Comparison of ENCODE assay signal across 7 mouse cellular contexts in the genomic region with DNA sequence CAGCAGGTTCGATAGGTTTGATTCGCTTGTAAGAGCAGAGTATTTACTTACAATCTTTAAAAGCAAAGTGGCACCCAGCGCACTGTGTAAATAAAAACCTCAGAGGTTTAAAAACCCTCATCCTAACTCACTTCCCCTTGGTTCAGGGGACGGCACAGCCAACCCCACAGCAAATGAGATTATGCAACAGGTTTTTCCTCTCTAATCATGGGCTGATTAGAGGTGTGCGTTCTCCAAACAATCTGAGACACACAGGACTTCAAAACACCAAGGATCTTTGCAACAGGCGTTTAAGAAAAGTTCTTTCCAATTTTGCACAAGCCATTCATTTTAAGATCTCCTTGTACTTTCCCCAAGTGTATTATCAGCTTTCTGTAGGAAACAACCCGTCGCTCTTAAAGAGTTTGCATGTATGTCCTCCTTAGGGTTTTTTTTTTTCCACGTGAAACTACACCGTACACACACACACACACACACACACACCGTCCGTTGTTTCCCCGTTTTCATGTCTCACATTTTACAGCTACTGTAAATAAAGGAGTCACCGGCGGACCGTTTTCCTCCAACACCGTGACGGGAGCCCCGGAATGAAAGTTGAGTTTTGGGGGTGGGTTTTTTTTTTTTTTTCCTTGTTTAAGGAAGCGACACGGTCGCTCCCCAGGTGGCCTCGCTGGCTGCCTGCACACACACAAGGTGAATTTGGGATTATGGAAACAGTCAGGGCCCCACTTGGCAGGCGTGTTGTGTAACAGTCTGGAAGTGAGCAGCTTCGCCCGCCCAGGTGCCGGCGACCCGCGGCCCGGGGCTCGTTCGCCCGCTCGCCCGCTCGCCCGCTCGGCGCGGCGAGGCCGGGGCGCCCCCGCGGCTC. TPM values are rescaled to one million over a fixed set of nuclear protein-coding genes. Genes with fewer than 3 reads are reported as not detected.
DNase-seq lines count a peak whose midpoint lies in the region; ATAC-seq and TF ChIP-seq lines count a peak whose summit lies in the region.

No protein-coding gene starts in this region.

- peak overlapping the region; percentile 64 for H3K4me2 ChIP-seq in embryonic facial prominence, embryonic 12.5 days (replicated peaks)
- peak overlapping the region; percentile 86 for H3K4me2 ChIP-seq in heart, embryonic 14.5 days (ENCODE audit: low read length)
- peak overlapping the region; percentile 68 for H3K4me2 ChIP-seq in kidney, embryonic 15.5 days
- peak overlapping the region; percentile 71 for H3K4me2 ChIP-seq in lung, postnatal 0 days (replicated peaks; ENCODE audit: low read depth, low read length)

- no peak for TF ChIP-seq CTCF in lung, postnatal 0 days (IDR thresholded peaks at IDR 0.05)

- WGBS in embryonic facial prominence, embryonic 12.5 days, result under 1% methylated on average over 44 of the region's 46 CpGs
- WGBS in heart, embryonic 14.5 days, result under 1% methylated on average over 36 of the region's 46 CpGs
- under 1% methylated on average over 45 of the region's 46 CpGs for WGBS in kidney, embryonic 15.5 days
- whole genome bisulfite sequencing in lung, postnatal 0 days, result 2% methylated on average over 30 of the region's 46 CpGs

- peak overlapping the region; percentile 51; the same call in 1 of the 2 replicates for H3K27ac ChIP-seq in ES-E14 (ENCODE audit: insufficient read depth, low read depth, low read length, poor library complexity, severe bottlenecking)
- H3K27ac ChIP-seq in embryonic facial prominence, embryonic 12.5 days, result peak overlapping the region; percentile 96
- H3K27ac ChIP-seq in heart, embryonic 14.5 days (replicated peaks in 1 of 2; ENCODE audit: control insufficient read depth in 1 of 2, insufficient read depth in 1 of 2, low read depth in 2 of 2, low read length in 2 of 2), result peak overlapping the region; percentile 99 to 100
- H3K27ac ChIP-seq in kidney, embryonic 15.5 days, result peak overlapping the region; percentile 96
- H3K27ac ChIP-seq in lung, postnatal 0 days (ENCODE audit: low read length), result peak overlapping the region; percentile 99

- peak overlapping the region; percentile 92 to 99 for H3K4me3 ChIP-seq in ES-E14 (ENCODE audit: insufficient read depth in 1 of 2, low read depth in 1 of 2, low read length in 2 of 2, poor library complexity in 1 of 2, severe bottlenecking in 1 of 2)
- peak overlapping the region; percentile 70 for H3K4me3 ChIP-seq in embryonic facial prominence, embryonic 12.5 days
- H3K4me3 ChIP-seq in heart, embryonic 14.5 days (ENCODE audit: control insufficient read depth in 1 of 2, insufficient read depth in 1 of 2, low read depth in 1 of 2, low read length in 2 of 2), result peak overlapping the region; percentile 86 to 94
- peak overlapping the region; percentile 80 for H3K4me3 ChIP-seq in kidney, embryonic 15.5 days (replicated peaks)
- peak overlapping the region; percentile 92 for H3K4me3 ChIP-seq in lung, postnatal 0 days (ENCODE audit: low read depth, low read length)

- no peaks in the 10 kb centered on the region for H3K36me3 ChIP-seq in ES-E14 (ENCODE audit: control insufficient read depth, insufficient read depth, low read length, poor library complexity, severe bottlenecking)
- no peaks in the 10 kb centered on the region for H3K36me3 ChIP-seq in embryonic facial prominence, embryonic 12.5 days
- no peaks in the 10 kb centered on the region for H3K36me3 ChIP-seq in heart, embryonic 14.5 days (ENCODE audit: control insufficient read depth, insufficient read depth, low read length)
- H3K36me3 ChIP-seq in kidney, embryonic 15.5 days, result no peaks in the 10 kb centered on the region
- no peaks in the 10 kb centered on the region for H3K36me3 ChIP-seq in lung, postnatal 0 days (ENCODE audit: insufficient read depth, low read length)

- H3K9ac ChIP-seq in ES-E14 (ENCODE audit: insufficient read depth, low read depth, low read length, poor library complexity, severe bottlenecking), result peak overlapping the region; percentile 93
- H3K9ac ChIP-seq in embryonic facial prominence, embryonic 12.5 days, result peak overlapping the region; percentile 90
- H3K9ac ChIP-seq in heart, embryonic 14.5 days (ENCODE audit: low read length), result peak overlapping the region; percentile 100
- H3K9ac ChIP-seq in kidney, embryonic 15.5 days, result peak overlapping the region; percentile 93
- H3K9ac ChIP-seq in lung, postnatal 0 days (replicated peaks; ENCODE audit: low read depth), result peak overlapping the region; percentile 98

- H3K9me3 ChIP-seq in ES-E14 (ENCODE audit: control insufficient read depth, insufficient read depth, low read depth, low read length), result no peaks in the 10 kb centered on the region
- H3K9me3 ChIP-seq in embryonic facial prominence, embryonic 12.5 days, result no peaks in the 10 kb centered on the region
- H3K9me3 ChIP-seq in heart, embryonic 14.5 days (ENCODE audit: control insufficient read depth, low read length), result no peaks in the 10 kb centered on the region
- H3K9me3 ChIP-seq in kidney, embryonic 15.5 days (replicated peaks), result no peaks in the 10 kb centered on the region
- H3K9me3 ChIP-seq in lung, postnatal 0 days (ENCODE audit: low read length), result no peaks in the 10 kb centered on the region

- no peak for ATAC-seq in embryonic facial prominence, embryonic 12.5 days (ENCODE audit: insufficient number of reproducible peaks, insufficient read depth, low FRiP score, low TSS enrichment)
- ATAC-seq in heart, embryonic 14.5 days (ENCODE audit: insufficient number of reproducible peaks, insufficient read depth, low FRiP score, low read depth), result peak; percentile 2; the same call in 1 of the 2 replicates
- ATAC-seq in kidney, embryonic 15.5 days (replicated peaks; ENCODE audit: low FRiP score), result no peak; the same call in 1 of the 2 replicates
- ATAC-seq in lung, postnatal 0 days, result peak; percentile 36

- TF ChIP-seq EP300 in lung, postnatal 0 days (IDR thresholded peaks at IDR 0.05), result no peak; the same call in 1 of the 2 replicates

- peaks cover 2 to 7% of the 10 kb centered on the region in 2 experiments; a peak in 3 of 4 replicates for H3K4me1 ChIP-seq in ES-E14 (ENCODE audit: control insufficient read depth in 2 of 2, insufficient read depth in 2 of 2, low read length in 2 of 2, poor library complexity in 1 of 2)
- H3K4me1 ChIP-seq in embryonic facial prominence, embryonic 12.5 days, result peaks cover 16% of the 10 kb centered on the region
- peaks cover 13 to 17% of the 10 kb centered on the region in 2 experiments for H3K4me1 ChIP-seq in heart, embryonic 14.5 days (ENCODE audit: control insufficient read depth in 2 of 2, insufficient read depth in 2 of 2, low read length in 2 of 2)
- H3K4me1 ChIP-seq in kidney, embryonic 15.5 days, result peaks cover 18% of the 10 kb centered on the region
- H3K4me1 ChIP-seq in lung, postnatal 0 days (ENCODE audit: insufficient read depth, low read depth, low read length), result peaks cover 10% of the 10 kb centered on the region; the same call in 1 of the 2 replicates

- in situ Hi-C loops in ES-E14 (cut with MboI; ENCODE audit: low sequenced_read_pairs in 2 of 2, unreplicated experiment in 2 of 2), result no loop called here

- DNase-seq in ES-E14 (ENCODE audit: low read depth, low spot score), result no peak
- peak; percentile 49 for DNase-seq in adrenal gland, postnatal 14 days
- peak; percentile 90 for DNase-seq in lung, postnatal 0 days (ENCODE audit: low spot score)
- DNase-seq in retina, embryonic 14.5 days (ENCODE audit: low spot score), result peak; percentile 43

- H3K27me3 ChIP-seq in embryonic facial prominence, embryonic 12.5 days, result no peaks in the 10 kb centered on the region
- H3K27me3 ChIP-seq in heart, embryonic 14.5 days (ENCODE audit: control insufficient read depth, insufficient read depth, low read length), result no peaks in the 10 kb centered on the region
- no peaks in the 10 kb centered on the region for H3K27me3 ChIP-seq in kidney, embryonic 15.5 days
- no peaks in the 10 kb centered on the region for H3K27me3 ChIP-seq in lung, postnatal 0 days (replicated peaks; ENCODE audit: insufficient read depth, low read length)

TF ChIP-seq in ES-E14, 5 proteins besides CTCF, POLR2A, EP300 and RAD21:
- TF ChIP-seq CHD2 (IDR thresholded peaks at IDR 0.05; ENCODE audit: low read depth, low read length), result no peak
- TF ChIP-seq ZC3H11A (IDR thresholded peaks at IDR 0.05; ENCODE audit: borderline replicate concordance, low read depth, low read length), result no peak
- TF ChIP-seq MAFK (IDR thresholded peaks at IDR 0.05; ENCODE audit: insufficient read depth, low read depth, low read length), result no peak
- TF ChIP-seq HCFC1 (IDR thresholded peaks at IDR 0.05; ENCODE audit: borderline replicate concordance, insufficient read depth, low read length), result no peak
- TF ChIP-seq ZNF384 (IDR thresholded peaks at IDR 0.05; ENCODE audit: low read depth, low read length), result peak; percentile 73; the same call in 1 of the 2 replicates

RNA-seq across cellular contexts. Expression of gene Dusp16, which starts 0.9 kb away (rescaled TPM):
- total RNA-seq in ES-E14 (2012; rRNA removed), result 10.3 and 11.4 TPM in 2 replicates
- total RNA-seq in adrenal gland, postnatal 14 days (2021), result 17.9 and 22.8 TPM in 2 replicates
- polyA plus RNA-seq in embryonic facial prominence, embryonic 12.5 days (2016; fragmentation: Nextera tagmentation; extraction: Ambion mirVana), result 15.6 and 18.3 TPM in 2 replicates
- 19.7 and 22.2 TPM in 2 replicates for polyA plus RNA-seq in heart, embryonic 14.5 days (2014; fragmentation: Nextera tagmentation; extraction: Ambion mirVana)
- 11.0 and 11.8 TPM in 2 replicates for polyA plus RNA-seq in kidney, embryonic 15.5 days (2015; fragmentation: Nextera tagmentation; extraction: Ambion mirVana)
- 12.0 and 15.5 TPM in 2 replicates for polyA plus RNA-seq in lung, postnatal 0 days (2015; fragmentation: Nextera tagmentation; extraction: Ambion mirVana)

RNA-seq across cellular contexts. Expression of gene Crebl2, which starts 38.5 kb away (rescaled TPM):
- 4.3 TPM in 2 replicates for total RNA-seq in ES-E14 (2012; rRNA removed)
- total RNA-seq in adrenal gland, postnatal 14 days (2021), result 17.2 and 21.1 TPM in 2 replicates
- polyA plus RNA-seq in embryonic facial prominence, embryonic 12.5 days (2016; fragmentation: Nextera tagmentation; extraction: Ambion mirVana), result 2.4 and 2.5 TPM in 2 replicates
- polyA plus RNA-seq in heart, embryonic 14.5 days (2014; fragmentation: Nextera tagmentation; extraction: Ambion mirVana), result 1.6 and 1.8 TPM in 2 replicates
- 2.3 and 3.1 TPM in 2 replicates for polyA plus RNA-seq in kidney, embryonic 15.5 days (2015; fragmentation: Nextera tagmentation; extraction: Ambion mirVana)
- polyA plus RNA-seq in lung, postnatal 0 days (2015; fragmentation: Nextera tagmentation; extraction: Ambion mirVana), result 6.6 and 7.2 TPM in 2 replicates

Comparison
In these comparisons a context has a peak if more than half of its experiments do, and no peak if none do; other contexts are left out.
1. ATAC-seq: peak in heart, embryonic 14.5 days (single experiment) and lung, postnatal 0 days (single experiment); none in embryonic facial prominence, embryonic 12.5 days (single experiment) and kidney, embryonic 15.5 days (single experiment).
2. Peak in every context shown above with its lines, with median percentiles within 50 percentile points of each other: H3K27ac ChIP-seq, H3K4me3 ChIP-seq, H3K9ac ChIP-seq and H3K4me2 ChIP-seq.